Mouse (Mus musculus) CH12.LX (cell line): Measurements from ENCODE around the gene Cnn2. TPM values are rescaled to one million over a fixed set of nuclear protein-coding genes. Genes with fewer than 3 reads are reported as not detected.

ENCODE experiments used
- DNase-seq: peaks from one replicate; pipeline ENCODE4 v3.0.0-alpha.2; 2013; ENCODE audit errors: extremely low read depth
- H3K27ac ChIP-seq: 2 replicates; pipeline ENCODE4 v1.5.1; 2012; ENCODE audit warnings: low read depth, mild to moderate bottlenecking, control low read depth, moderate library complexity; ENCODE audit not compliant: insufficient read depth
- H3K27me3 ChIP-seq: replicated peaks from 2 replicates; pipeline ENCODE3; 2012; ENCODE audit warnings: inconsistent platforms
- H3K36me3 ChIP-seq, 2 experiments: replicated peaks in 1 of 2; 2 replicates each; pipeline versions ENCODE3 to v1.6.1; 2012; ENCODE audit warnings: inconsistent platforms in 1 of 2, low read length in 1 of 2, mild to moderate bottlenecking in 1 of 2, mixed read lengths in 1 of 2, moderate library complexity in 1 of 2; ENCODE audit not compliant: control insufficient read depth in 1 of 2, insufficient read depth in 1 of 2
- H3K4me1 ChIP-seq, 2 experiments: 2 replicates each; pipeline ENCODE4 v1.6.1; 2012; ENCODE audit warnings: inconsistent platforms in 1 of 2, moderate library complexity in 1 of 2; ENCODE audit not compliant: insufficient read depth in 2 of 2, control insufficient read depth in 1 of 2
- H3K4me2 ChIP-seq: 2 replicates; pipeline ENCODE4 v1.6.1; 2012; ENCODE audit warnings: low read depth, mild to moderate bottlenecking, control low read depth; ENCODE audit not compliant: poor library complexity, insufficient read depth, severe bottlenecking
- H3K4me3 ChIP-seq, 3 experiments: fragments of 150-350 bp in 1 of 3; sonication (generic) in 1 of 3; replicated peaks in 1 of 3; 2 replicates each; pipeline versions ENCODE3 to v1.5.1; 2011 to 2012; ENCODE audit warnings: low read depth in 2 of 3, low read length in 2 of 3, mild to moderate bottlenecking in 2 of 3, moderate library complexity in 2 of 3, control low read depth in 1 of 3, improper control_type of control experiment in 1 of 3, inconsistent platforms in 1 of 3, mixed read lengths in 1 of 3; ENCODE audit not compliant: poor library complexity in 1 of 3
- H3K79me2 ChIP-seq: replicated peaks from 2 replicates; pipeline ENCODE4 v1.6.1; 2012; ENCODE audit warnings: mild to moderate bottlenecking, moderate library complexity; ENCODE audit not compliant: control insufficient read depth, poor library complexity, insufficient read depth, severe bottlenecking; ENCODE audit errors: extremely low read depth
- H3K9ac ChIP-seq: 2 replicates; pipeline ENCODE4 v1.6.1; 2012; ENCODE audit warnings: low read depth, mild to moderate bottlenecking, control low read depth, moderate library complexity; ENCODE audit not compliant: insufficient read depth
- H3K9me3 ChIP-seq: replicated peaks from 2 replicates; pipeline ENCODE3; 2012; ENCODE audit warnings: low read length, inconsistent platforms, mixed read lengths
- BHLHE40 ChIP-seq: IDR thresholded peaks from 2 replicates; pipeline ENCODE4 v1.6.1; 2011; ENCODE audit warnings: mild to moderate bottlenecking, low read depth, low read length, improper control_type of control experiment
- CHD1 ChIP-seq: IDR thresholded peaks from 2 replicates; pipeline ENCODE4 v1.6.1; 2012; ENCODE audit warnings: low read depth, low read length, improper control_type of control experiment, inconsistent platforms
- CHD2 ChIP-seq: IDR thresholded peaks from 2 replicates; pipeline ENCODE4 v1.6.1; 2011; ENCODE audit warnings: low read length, improper control_type of control experiment
- CTCF ChIP-seq, 2 experiments: IDR thresholded peaks in 1 of 2; conservative IDR thresholded peaks in 1 of 2; 2 replicates each; pipeline ENCODE4 v1.5.1; 2011 to 2012; ENCODE audit warnings: low read depth in 2 of 2, low read length in 2 of 2, improper control_type of control experiment in 1 of 2, inconsistent platforms in 1 of 2, mild to moderate bottlenecking in 1 of 2, moderate library complexity in 1 of 2
- E2F4 ChIP-seq: IDR thresholded peaks from 2 replicates; pipeline ENCODE4 v1.6.1; 2011; ENCODE audit warnings: low read depth, low read length, improper control_type of control experiment; ENCODE audit not compliant: insufficient replicate concordance
- ELF1 ChIP-seq: IDR thresholded peaks from 2 replicates; pipeline ENCODE4 v1.6.1; 2014; ENCODE audit warnings: low read depth, mild to moderate bottlenecking, inconsistent platforms, low read length, improper control_type of control experiment
- EP300 ChIP-seq: IDR thresholded peaks from 2 replicates; pipeline ENCODE4 v1.6.1; 2011; ENCODE audit warnings: low read length, improper control_type of control experiment
- ETS1 ChIP-seq: conservative IDR thresholded peaks from 2 replicates; pipeline ENCODE4 v1.6.1; 2012; ENCODE audit warnings: low read depth, mild to moderate bottlenecking, inconsistent platforms, low read length, improper control_type of control experiment, moderate library complexity
- GABPA ChIP-seq: IDR thresholded peaks from 2 replicates; pipeline ENCODE4 v1.6.1; 2012; ENCODE audit warnings: low read depth, low read length, improper control_type of control experiment, inconsistent platforms; ENCODE audit not compliant: insufficient replicate concordance
- HCFC1 ChIP-seq: IDR thresholded peaks from 2 replicates; pipeline ENCODE4 v1.6.1; 2012; ENCODE audit warnings: low read depth, mild to moderate bottlenecking, inconsistent platforms, low read length, improper control_type of control experiment
- IRF4 ChIP-seq: IDR thresholded peaks from 2 replicates; pipeline ENCODE4 v1.6.1; 2014; ENCODE audit warnings: low read depth, mild to moderate bottlenecking, inconsistent platforms, low read length, improper control_type of control experiment
- JUN ChIP-seq: IDR thresholded peaks from 2 replicates; pipeline ENCODE4 v1.6.1; 2011; ENCODE audit warnings: low read depth, mild to moderate bottlenecking, low read length, improper control_type of control experiment, moderate library complexity; ENCODE audit not compliant: insufficient read depth
- JUND ChIP-seq: conservative IDR thresholded peaks from 2 replicates; pipeline ENCODE4 v1.6.1; 2011; ENCODE audit warnings: low read depth, low read length, improper control_type of control experiment
- KAT2A ChIP-seq: IDR thresholded peaks from 2 replicates; pipeline ENCODE4 v1.6.1; 2012; ENCODE audit warnings: low read length, improper control_type of control experiment, inconsistent platforms; ENCODE audit not compliant: insufficient replicate concordance
- MAFK ChIP-seq: IDR thresholded peaks from 2 replicates; pipeline ENCODE4 v1.6.1; 2011; ENCODE audit warnings: low read length, improper control_type of control experiment; ENCODE audit not compliant: insufficient replicate concordance
- MAX ChIP-seq: IDR thresholded peaks from 2 replicates; pipeline ENCODE4 v1.6.1; 2011; ENCODE audit warnings: low read length, improper control_type of control experiment
- MAZ ChIP-seq: IDR thresholded peaks from 2 replicates; pipeline ENCODE4 v1.6.1; 2012; ENCODE audit warnings: low read depth, mild to moderate bottlenecking, inconsistent platforms, low read length, improper control_type of control experiment, moderate library complexity
- MEF2A ChIP-seq: IDR thresholded peaks from 2 replicates; pipeline ENCODE4 v1.6.1; 2014; ENCODE audit warnings: low read depth, mild to moderate bottlenecking, inconsistent platforms, low read length, improper control_type of control experiment, borderline replicate concordance
- MXI1 ChIP-seq: IDR thresholded peaks from 2 replicates; pipeline ENCODE4 v1.6.1; 2011; ENCODE audit warnings: mild to moderate bottlenecking, low read depth, low read length, improper control_type of control experiment
- MYC ChIP-seq: IDR thresholded peaks from 2 replicates; pipeline ENCODE4 v1.6.1; 2011; ENCODE audit warnings: low read depth, mild to moderate bottlenecking, improper control_type of control experiment, low read length
- NELFE ChIP-seq: IDR thresholded peaks from 2 replicates; pipeline ENCODE4 v1.6.1; 2011; ENCODE audit warnings: low read depth, low read length, improper control_type of control experiment
- NRF1 ChIP-seq: IDR thresholded peaks from 2 replicates; pipeline ENCODE4 v1.6.1; 2014; ENCODE audit warnings: low read depth, mild to moderate bottlenecking, inconsistent platforms, low read length, improper control_type of control experiment, moderate library complexity
- PAX5 ChIP-seq: IDR thresholded peaks from 2 replicates; pipeline ENCODE4 v1.6.1; 2012; ENCODE audit warnings: low read length, inconsistent platforms, mixed read lengths
- POLR2A ChIP-seq: IDR thresholded peaks from 2 replicates; pipeline ENCODE4 v1.6.1; 2011; ENCODE audit warnings: low read depth, mild to moderate bottlenecking, improper control_type of control experiment, low read length
- POLR2AphosphoS2 ChIP-seq: IDR thresholded peaks from 2 replicates; pipeline ENCODE4 v1.6.1; 2011; ENCODE audit warnings: low read depth, low read length, improper control_type of control experiment
- RAD21 ChIP-seq: IDR thresholded peaks from 2 replicates; pipeline ENCODE4 v1.6.1; 2011; ENCODE audit warnings: low read depth, mild to moderate bottlenecking, low read length, improper control_type of control experiment, moderate library complexity
- RCOR1 ChIP-seq: conservative IDR thresholded peaks from 2 replicates; pipeline ENCODE4 v1.6.1; 2012; ENCODE audit warnings: low read depth, mild to moderate bottlenecking, inconsistent platforms, low read length, improper control_type of control experiment
- SIN3A ChIP-seq: IDR thresholded peaks from 2 replicates; pipeline ENCODE4 v1.6.1; 2012; ENCODE audit warnings: low read length, improper control_type of control experiment, inconsistent platforms
- SMC3 ChIP-seq: IDR thresholded peaks from 2 replicates; pipeline ENCODE4 v1.6.1; 2011; ENCODE audit warnings: low read depth, low read length, improper control_type of control experiment
- TBP ChIP-seq: conservative IDR thresholded peaks from 2 replicates; pipeline ENCODE4 v1.6.1; 2011; ENCODE audit warnings: low read depth, low read length, improper control_type of control experiment
- TCF12 ChIP-seq: IDR thresholded peaks from 2 replicates; pipeline ENCODE4 v1.6.1; 2014; ENCODE audit warnings: low read depth, mild to moderate bottlenecking, inconsistent platforms, low read length, improper control_type of control experiment
- UBTF ChIP-seq: IDR thresholded peaks from 2 replicates; pipeline ENCODE4 v1.6.1; 2012; ENCODE audit warnings: low read depth, mild to moderate bottlenecking, inconsistent platforms, low read length, improper control_type of control experiment, moderate library complexity
- USF1 ChIP-seq: IDR thresholded peaks from 2 replicates; pipeline ENCODE4 v1.6.1; 2014; ENCODE audit warnings: low read depth, mild to moderate bottlenecking, inconsistent platforms, low read length, improper control_type of control experiment
- USF2 ChIP-seq: conservative IDR thresholded peaks from 2 replicates; pipeline ENCODE4 v1.6.1; 2011; ENCODE audit warnings: low read depth, low read length, improper control_type of control experiment
- ZC3H11A ChIP-seq: IDR thresholded peaks from 2 replicates; pipeline ENCODE4 v1.6.1; 2012; ENCODE audit warnings: low read depth, mild to moderate bottlenecking, inconsistent platforms, low read length, improper control_type of control experiment
- ZKSCAN1 ChIP-seq: IDR thresholded peaks from 2 replicates; pipeline ENCODE4 v1.6.1; 2012; ENCODE audit warnings: low read depth, inconsistent platforms, low read length, improper control_type of control experiment, borderline replicate concordance
- ZMIZ1 ChIP-seq: IDR thresholded peaks from 2 replicates; pipeline ENCODE4 v1.6.1; 2012; ENCODE audit warnings: low read depth, mild to moderate bottlenecking, inconsistent platforms, low read length, improper control_type of control experiment
- ZNF384 ChIP-seq: IDR thresholded peaks from 2 replicates; pipeline ENCODE4 v1.6.1; 2012; ENCODE audit warnings: low read depth, low read length, improper control_type of control experiment, inconsistent platforms
- dilution Hi-C: fragments of 300-500 bp; cut with MboI; formaldehyde crosslinking; loops from 2 replicates; pipeline ENCODE4 v1.14.3; 2020; ENCODE audit warnings: low sequenced_read_pairs; ENCODE audit not compliant: extremely low pct_unique_long_range_greater_than_20kb, extremely low pct_ligation_motif_present
- in situ Hi-C: fragments of 300-500 bp; cut with MboI; formaldehyde crosslinking; loops from 3 replicates; pipeline ENCODE4 v1.14.3; 2019; ENCODE audit warnings: low sequenced_read_pairs, low pct_ligation_motif_present, low pct_unique_long_range_greater_than_20kb, mixed read lengths
- polyA plus RNA-seq: library from polyadenylated mRNA; unstranded; fragments of >175 nt; gene quantifications from 2 replicates; pipeline ENCODE4 v1.2.1, GENCODE M21; 2012; ENCODE audit warnings: low read depth; ENCODE audit not compliant: insufficient read length
- total RNA-seq, 2 experiments: library from RNA; depleted of rRNA; stranded (reverse); fragments of 300-350 nt in 1 of 2; fragments of >200 nt in 1 of 2; gene quantifications; 2 replicates each; pipeline ENCODE4 v1.2.3; 2012 to 2014

Gene Cnn2
- total and polyA plus RNA-seq, 3 experiments = 26.9 to 62.7 (median 49.0) TPM

- H3K79me2 ChIP-seq = peaks cover 22% of the 10 kb centered on the region
- no peaks in the 10 kb centered on the region for H3K9me3 ChIP-seq
- peaks cover 20 to 43% of the 10 kb centered on the region in 2 experiments for H3K4me1 ChIP-seq
- no peaks in the 10 kb centered on the region for H3K27me3 ChIP-seq
- no peak for TF ChIP-seq E2F4
- TF ChIP-seq SIN3A = peak; percentile 90
- TF ChIP-seq TCF12 = peak; percentile 92
- TF ChIP-seq NELFE = peak; percentile 82
- peak; percentile 60; the same call in 1 of the 2 replicates for TF ChIP-seq POLR2AphosphoS2
- TF ChIP-seq RCOR1 = no peak
- peak; percentile 91 for TF ChIP-seq HCFC1
- TF ChIP-seq KAT2A = peak; percentile 82; the same call in 1 of the 2 replicates
- TF ChIP-seq ZNF384 = no peak
- no peak for TF ChIP-seq JUN
- peak; percentile 51; the same call in 1 of the 2 replicates for TF ChIP-seq IRF4
- TF ChIP-seq USF1 = no peak
- TF ChIP-seq ETS1 = no peak
- TF ChIP-seq ZMIZ1 = no peak
- peak; percentile 48 for TF ChIP-seq BHLHE40
- peak; percentile 56 to 96 for TF ChIP-seq CTCF (conservative IDR thresholded peaks at IDR 0.05 in 1 of 2, IDR thresholded peaks at IDR 0.05 in 1 of 2; ENCODE audit: low read depth in 2 of 2, low read length in 2 of 2)
- no peak for TF ChIP-seq USF2
- TF ChIP-seq MAZ = no peak
- TF ChIP-seq UBTF = no peak
- TF ChIP-seq MAX = peak; percentile 61; the same call in 1 of the 2 replicates
- peak; percentile 83 for TF ChIP-seq RAD21
- TF ChIP-seq TBP = peak; percentile 74; the same call in 1 of the 2 replicates
- no peak for TF ChIP-seq PAX5
- no peak for TF ChIP-seq MAFK
- TF ChIP-seq CHD1 = no peak
- TF ChIP-seq SMC3 = peak; percentile 61
- TF ChIP-seq POLR2A = peak; percentile 87
- TF ChIP-seq NRF1 = peak; percentile 90
- no peak; the same call in 1 of the 2 replicates for TF ChIP-seq ZC3H11A
- TF ChIP-seq ZKSCAN1 = no peak
- no peak for TF ChIP-seq GABPA
- TF ChIP-seq CHD2 = no peak
- peak; percentile 65 for TF ChIP-seq ELF1
- no peak for TF ChIP-seq JUND
- peak; percentile 98 for TF ChIP-seq MXI1
- no peak for TF ChIP-seq EP300
- TF ChIP-seq MEF2A = peak; percentile 65; the same call in 1 of the 2 replicates
- peak; percentile 60; the same call in 1 of the 2 replicates for TF ChIP-seq MYC
- peak within 1 kb of the TSS; percentile 11; the same call in 1 of the 2 replicates for H3K27ac ChIP-seq
- DNase-seq = peak; percentile 99
- in situ Hi-C loops = loop anchor here (5.0 kb wide), 1 partner anchor 33 kb away; the partner anchor contains the start of gene Arid3a
- peaks cover 29 to 41% of the 10 kb centered on the region in 2 experiments for H3K36me3 ChIP-seq
- H3K9ac ChIP-seq = peak within 1 kb of the TSS; percentile 63
- peak within 1 kb of the TSS; percentile 83 for H3K4me2 ChIP-seq
- peak within 1 kb of the TSS; percentile 85 to 100 (median 96) for H3K4me3 ChIP-seq
- dilution Hi-C loops = no loop called here
Observed at GRCm38 (mm10) chr10:79959847-79960601, 28.4 kb upstream of the Cnn2 start, which contains the start of gene Wdr18. Wdr18 (plus strand) TSS chr10:79960152.
